Mouse (Mus musculus) E14TG2a.4 (cell line): ENCODE data around the gene Grin3b.
A peak's percentile ranks its signal among the peaks of the same experiment; 100 is the strongest.

Experiments used
- H3K27me3 ChIP-seq: 2 replicates; pipeline ENCODE4 v1.6.1; 2014; ENCODE audit warnings: low read length, control low read depth; ENCODE audit not compliant: insufficient read depth
- H3K36me3 ChIP-seq: 2 replicates; pipeline ENCODE4 v1.6.1; 2014; ENCODE audit warnings: low read length, control low read depth; ENCODE audit not compliant: insufficient read depth
- H3K4me1 ChIP-seq: replicated peaks from 2 replicates; pipeline ENCODE4 v1.6.1; 2014; ENCODE audit warnings: low read depth, low read length, control low read depth
- H3K4me3 ChIP-seq: replicated peaks from 2 replicates; pipeline ENCODE4 v1.5.1; 2014; ENCODE audit warnings: mild to moderate bottlenecking, low read length
- H3K9me3 ChIP-seq: 2 replicates; pipeline ENCODE4 v1.6.1; 2014; ENCODE audit warnings: low read length, control low read depth
- CTCF ChIP-seq: conservative IDR thresholded peaks from 2 replicates; pipeline ENCODE4 v1.5.1; 2014; ENCODE audit warnings: low read length
- NANOG ChIP-seq: IDR thresholded peaks from 2 replicates; pipeline ENCODE4 v1.6.1; 2014; ENCODE audit warnings: borderline replicate concordance, low read length, mixed read lengths
- POU5F1 ChIP-seq: IDR thresholded peaks from 2 replicates; pipeline ENCODE4 v1.6.1; 2014; ENCODE audit warnings: low read length, borderline replicate concordance

Gene Grin3b

DNA sequence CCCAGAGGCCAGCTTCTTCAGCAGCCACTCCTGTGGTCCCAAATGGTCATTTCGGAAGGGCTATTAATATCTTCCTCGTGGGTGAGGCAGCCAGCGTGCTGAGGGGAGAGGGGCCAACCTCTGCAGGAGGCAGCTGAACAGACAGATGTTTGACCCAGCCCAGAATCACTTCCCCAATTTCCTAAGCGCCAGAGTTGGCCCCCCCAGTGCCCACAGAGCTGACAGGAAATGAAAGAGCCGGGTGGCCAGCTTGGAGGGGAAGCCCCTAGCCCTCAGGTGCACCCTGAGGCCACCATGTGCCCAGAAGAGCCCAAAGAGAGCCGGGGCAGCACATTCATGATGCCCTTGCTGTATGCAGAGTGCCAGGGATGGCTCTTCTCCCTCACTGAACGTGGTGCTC, 29.8 kb upstream of the Grin3b start:
- no peaks in the 10 kb centered on the region for H3K9me3 ChIP-seq
- no peak overlapping the region for H3K4me3 ChIP-seq
- H3K27me3 ChIP-seq = no peaks in the 10 kb centered on the region; the same call in 1 of the 2 replicates
- TF ChIP-seq NANOG = no peak
- TF ChIP-seq POU5F1 = no peak
- TF ChIP-seq CTCF = no peak
- H3K4me1 ChIP-seq = peaks cover 49% of the 10 kb centered on the region
- H3K36me3 ChIP-seq = no peaks in the 10 kb centered on the region

DNA sequence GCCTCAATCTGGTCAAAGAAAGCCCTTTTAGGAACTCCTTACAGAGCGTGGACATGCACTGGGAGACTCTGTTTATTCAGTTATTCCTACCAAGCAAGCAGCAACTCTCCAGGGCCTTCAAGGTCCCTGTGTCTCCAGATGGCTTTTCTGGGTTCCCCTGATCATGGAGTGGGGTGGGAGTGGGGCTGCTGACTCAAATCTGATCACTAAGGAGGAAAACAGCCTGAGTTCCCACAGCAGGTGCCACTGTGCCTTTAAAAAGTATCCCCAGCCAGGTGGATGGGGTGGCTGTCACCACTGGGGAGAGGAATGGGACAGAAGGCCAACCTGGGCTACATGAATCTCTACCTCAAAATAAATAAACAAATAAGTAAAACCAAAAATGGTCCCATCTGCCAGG, 27.5 kb upstream of the Grin3b start:
- Histone ChIP-seq H3K9me3 (no peaks in the 10 kb centered on the region), H3K4me1 (peaks cover 43% of the 10 kb centered on the region), H3K36me3 (no peaks in the 10 kb centered on the region), H3K4me3 (no peak overlapping the region), H3K27me3 (no peaks in the 10 kb centered on the region)
- TF ChIP-seq NANOG (no peak), CTCF (no peak), POU5F1 (no peak)

DNA sequence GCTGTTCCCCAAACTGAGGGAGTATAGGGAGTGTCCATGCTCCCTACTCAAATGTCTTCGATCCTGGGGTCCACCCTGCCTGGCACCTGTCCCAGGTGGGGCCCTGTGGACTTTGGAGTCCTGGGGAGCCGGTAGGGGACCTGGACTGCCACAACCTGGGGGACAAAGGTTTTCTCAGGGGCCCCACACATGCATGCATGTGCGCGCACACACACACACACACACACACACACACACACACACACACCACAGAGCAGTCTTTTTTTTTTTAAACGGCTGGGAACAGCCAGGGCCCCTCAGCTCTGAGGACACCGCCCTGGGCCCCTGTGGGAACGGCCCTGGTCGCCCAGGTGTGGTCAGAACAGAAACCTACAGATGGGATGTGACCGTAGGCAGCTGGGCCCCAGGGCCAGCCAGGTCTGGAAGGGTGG, 27.0 kb upstream of the Grin3b start:
- Histone ChIP-seq H3K9me3 (no peaks in the 10 kb centered on the region), H3K27me3 (no peaks in the 10 kb centered on the region), H3K4me3 (no peak overlapping the region), H3K36me3 (no peaks in the 10 kb centered on the region), H3K4me1 (peaks cover 41% of the 10 kb centered on the region)
- TF ChIP-seq POU5F1 = no peak
- TF ChIP-seq CTCF = no peak
- no peak for TF ChIP-seq NANOG

DNA sequence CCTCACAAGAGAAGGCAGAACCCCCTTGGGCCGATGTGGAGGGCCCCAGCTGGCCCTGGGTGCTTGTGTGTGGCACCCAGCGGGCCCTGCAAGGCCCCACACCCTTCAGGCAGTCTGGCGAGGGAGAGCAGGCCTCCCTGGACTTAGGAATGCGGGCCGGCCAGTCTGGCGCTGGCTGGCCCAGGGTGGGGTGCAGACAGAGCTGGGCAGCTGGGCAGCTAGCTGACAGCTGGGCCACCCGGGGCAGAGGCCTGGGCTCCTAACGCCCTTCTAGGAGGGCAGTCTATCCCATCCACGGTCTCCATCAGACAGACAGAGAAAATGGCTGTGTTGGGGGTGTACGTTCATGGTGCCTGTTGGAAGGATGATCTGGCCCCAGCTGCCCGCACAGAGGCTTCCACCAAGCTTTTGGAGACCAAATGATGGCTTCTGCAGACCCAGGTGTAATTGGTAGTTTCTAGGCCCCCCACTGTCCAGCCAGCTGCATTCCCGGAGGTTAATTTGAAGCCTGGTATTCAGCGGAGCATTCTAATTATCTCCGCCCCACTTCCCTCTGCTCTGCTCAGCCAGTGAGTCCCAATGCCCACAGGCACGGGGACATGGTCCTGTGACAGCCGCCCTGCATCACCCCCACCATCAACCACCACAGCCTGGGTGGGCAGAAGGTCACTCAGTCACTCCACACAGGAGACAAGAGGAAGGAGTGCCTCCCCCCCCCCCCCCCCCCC, 24.8 kb upstream of the Grin3b start:
- Histone ChIP-seq H3K4me3 (no peak overlapping the region), H3K36me3 (peaks cover 11% of the 10 kb centered on the region; the same call in 1 of the 2 replicates), H3K27me3 (no peaks in the 10 kb centered on the region), H3K9me3 (no peaks in the 10 kb centered on the region), H3K4me1 (peaks cover 40% of the 10 kb centered on the region)
- TF ChIP-seq POU5F1 = no peak
- no peak for TF ChIP-seq NANOG

DNA sequence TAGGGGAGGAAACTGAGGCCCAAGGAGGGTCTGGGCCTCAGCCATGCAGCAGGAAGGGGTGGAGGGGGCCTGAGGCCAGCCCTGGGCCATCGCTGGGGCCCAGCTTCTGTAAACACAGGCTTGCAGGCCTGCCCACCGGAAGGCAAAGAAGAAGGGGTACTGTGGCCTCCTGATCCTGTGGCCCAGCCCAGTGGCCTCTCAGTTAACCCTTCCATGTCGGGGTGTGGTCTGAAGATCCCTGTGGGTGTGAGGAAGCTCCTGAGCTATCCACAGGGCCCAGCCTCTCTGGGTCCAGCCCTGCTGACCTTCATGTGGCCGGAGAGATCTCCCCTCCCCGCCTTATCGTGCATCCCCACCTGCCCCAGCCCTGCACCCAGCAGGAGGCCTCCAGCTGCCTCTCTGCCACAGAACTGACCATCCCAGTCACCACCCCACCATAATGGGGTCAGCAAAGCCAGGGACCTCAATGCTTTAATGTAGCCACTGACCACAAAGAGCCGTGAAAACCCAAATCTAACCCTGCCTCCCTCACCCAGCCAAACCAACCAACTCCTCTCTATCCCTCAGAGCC, 23.7 kb upstream of the Grin3b start:
- peaks cover 51% of the 10 kb centered on the region for H3K4me1 ChIP-seq
- H3K9me3 ChIP-seq = no peaks in the 10 kb centered on the region
- no peaks in the 10 kb centered on the region for H3K27me3 ChIP-seq
- peaks cover 17% of the 10 kb centered on the region for H3K36me3 ChIP-seq
- no peak overlapping the region for H3K4me3 ChIP-seq
- TF ChIP-seq NANOG (no peak), POU5F1 (no peak), CTCF (no peak)

DNA sequence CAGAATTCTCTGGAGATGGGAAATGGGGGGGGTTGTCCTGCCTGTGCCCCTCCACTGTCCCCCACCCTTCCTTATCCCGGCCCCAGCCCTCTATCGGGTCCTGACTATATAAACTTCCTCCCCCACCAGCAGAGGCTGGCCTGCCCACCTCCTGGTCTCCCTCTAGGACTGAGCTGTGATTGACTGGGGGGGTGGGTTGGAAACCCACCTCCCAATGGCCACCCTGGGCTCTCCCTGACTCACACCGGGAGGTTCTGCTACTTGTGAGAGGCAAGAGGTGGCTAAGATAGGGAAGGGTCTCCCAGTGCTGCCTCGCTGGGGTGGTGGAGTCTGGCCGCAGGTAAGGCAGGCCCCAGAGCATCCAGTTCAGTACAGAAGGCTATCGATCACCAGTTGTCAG, 23.0 kb upstream of the Grin3b start:
- H3K36me3 ChIP-seq = peaks cover 17% of the 10 kb centered on the region
- peaks cover 51% of the 10 kb centered on the region for H3K4me1 ChIP-seq
- H3K27me3 ChIP-seq = no peaks in the 10 kb centered on the region
- no peaks in the 10 kb centered on the region for H3K9me3 ChIP-seq
- no peak overlapping the region for H3K4me3 ChIP-seq
- no peak for TF ChIP-seq NANOG
- no peak for TF ChIP-seq CTCF
- TF ChIP-seq POU5F1 = no peak

DNA sequence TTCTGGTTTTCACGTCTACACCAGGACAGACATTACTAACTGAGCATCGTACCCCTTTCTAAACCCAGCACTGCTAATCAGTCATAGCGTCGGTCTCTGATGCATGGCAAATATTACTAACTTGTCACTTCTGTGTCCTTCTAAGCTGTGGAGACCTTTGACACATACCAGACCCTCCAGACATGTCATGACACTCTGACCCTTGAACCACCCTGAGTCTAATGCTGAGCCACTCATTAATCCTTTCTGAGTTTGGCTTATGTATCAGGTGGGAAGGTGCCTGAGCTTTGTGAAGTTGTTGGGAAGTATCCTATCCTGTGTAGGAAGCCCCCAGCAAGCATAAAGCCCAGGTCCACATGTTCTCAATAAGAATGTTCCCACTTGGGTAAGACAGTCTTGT, 20.6 kb upstream of the Grin3b start:
- TF ChIP-seq CTCF (no peak), POU5F1 (no peak), NANOG (no peak)
- Histone ChIP-seq H3K36me3 (peaks cover 17% of the 10 kb centered on the region), H3K27me3 (no peaks in the 10 kb centered on the region), H3K9me3 (no peaks in the 10 kb centered on the region), H3K4me3 (no peak overlapping the region), H3K4me1 (peaks cover 47% of the 10 kb centered on the region)

DNA sequence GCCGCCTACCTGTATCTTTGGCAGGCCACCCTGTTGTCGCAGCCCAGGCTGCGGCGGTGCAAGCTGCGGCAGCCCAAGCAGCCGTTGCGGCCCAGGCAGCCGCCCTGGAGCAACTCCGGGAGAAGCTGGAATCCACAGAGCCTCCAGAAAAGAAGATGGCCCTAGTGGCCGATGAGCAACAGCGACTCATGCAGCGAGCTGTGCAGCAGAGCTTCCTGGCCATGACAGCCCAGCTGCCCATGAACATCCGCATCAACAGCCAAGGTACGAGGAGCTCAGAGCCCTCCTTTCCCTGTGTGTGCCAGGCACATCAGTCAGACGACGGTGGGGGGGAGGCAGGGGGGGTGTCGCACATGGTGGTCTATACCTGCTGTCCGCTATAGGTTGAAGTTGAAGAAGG, 19.9 kb upstream of the Grin3b start:
- Histone ChIP-seq H3K9me3 (no peaks in the 10 kb centered on the region), H3K4me1 (peaks cover 47% of the 10 kb centered on the region), H3K27me3 (no peaks in the 10 kb centered on the region), H3K36me3 (peaks cover 17% of the 10 kb centered on the region), H3K4me3 (peak overlapping the region; percentile 45; the same call in 1 of the 2 replicates)
- TF ChIP-seq CTCF (no peak), NANOG (no peak), POU5F1 (no peak)
